ENCODE assay signal across 8 mouse cellular contexts in the genomic region with DNA sequence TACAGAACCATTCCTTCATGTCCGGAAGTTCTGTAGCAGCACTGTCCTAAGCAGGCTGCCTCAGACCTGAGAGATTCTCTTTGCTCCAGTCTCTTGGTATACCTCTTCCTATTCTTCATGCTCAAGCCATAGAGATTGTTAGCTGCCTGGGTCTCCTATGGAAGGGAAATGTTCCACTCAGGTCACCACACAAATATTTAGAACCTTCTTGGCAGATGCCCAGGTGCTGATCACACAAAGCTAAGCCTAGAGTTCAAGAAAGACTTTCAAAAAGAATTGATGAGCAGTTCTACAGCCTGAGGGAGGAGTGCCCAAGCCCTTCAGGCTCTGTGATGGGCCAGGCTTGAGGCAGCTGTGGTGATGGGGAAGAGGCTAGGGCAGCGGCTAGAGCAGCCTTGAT. TPM values are rescaled to one million over a fixed set of nuclear protein-coding genes. Genes with fewer than 3 reads are reported as not detected.
DNase-seq lines count a peak whose midpoint lies in the region; ATAC-seq lines count a peak whose summit lies in the region.

No protein-coding gene starts in this region.

- H3K9ac ChIP-seq in intestine, embryonic 15.5 days = no peak overlapping the region
- no peak overlapping the region for H3K9ac ChIP-seq in intestine, embryonic 16.5 days (ENCODE audit: low read depth, low read length)
- no peak overlapping the region for H3K9ac ChIP-seq in embryonic facial prominence, embryonic 12.5 days
- no peak overlapping the region for H3K9ac ChIP-seq in limb, embryonic 12.5 days (replicated peaks)
- no peak overlapping the region for H3K9ac ChIP-seq in liver, embryonic 12.5 days

- no peak for ATAC-seq in intestine, embryonic 15.5 days
- no peak for ATAC-seq in intestine, embryonic 16.5 days
- no peak for ATAC-seq in embryonic facial prominence, embryonic 12.5 days (ENCODE audit: insufficient number of reproducible peaks, insufficient read depth, low FRiP score, low TSS enrichment)
- ATAC-seq in limb, embryonic 12.5 days (ENCODE audit: insufficient number of reproducible peaks, insufficient read depth, low FRiP score, low TSS enrichment, low read depth) = no peak
- no peak for ATAC-seq in liver, embryonic 12.5 days

- WGBS in intestine, embryonic 15.5 days = 73% methylated on average over 2 of the region's 2 CpGs
- WGBS in intestine, embryonic 16.5 days = 67% methylated on average over 2 of the region's 2 CpGs
- 68% methylated on average over 2 of the region's 2 CpGs for WGBS in embryonic facial prominence, embryonic 12.5 days
- 70% methylated on average over 2 of the region's 2 CpGs for WGBS in limb, embryonic 12.5 days
- WGBS in liver, embryonic 12.5 days (ENCODE audit: insufficient replicate concordance) = 56% methylated on average over 2 of the region's 2 CpGs

- no peaks in the 10 kb centered on the region for H3K36me3 ChIP-seq in intestine, embryonic 15.5 days
- no peaks in the 10 kb centered on the region for H3K36me3 ChIP-seq in intestine, embryonic 16.5 days (ENCODE audit: control insufficient read depth, insufficient read depth, low read length)
- no peaks in the 10 kb centered on the region for H3K36me3 ChIP-seq in embryonic facial prominence, embryonic 12.5 days
- H3K36me3 ChIP-seq in limb, embryonic 12.5 days = no peaks in the 10 kb centered on the region
- H3K36me3 ChIP-seq in liver, embryonic 12.5 days = no peaks in the 10 kb centered on the region

- peaks cover 11% of the 10 kb centered on the region for H3K4me1 ChIP-seq in intestine, embryonic 15.5 days (replicated peaks)
- peaks cover 9% of the 10 kb centered on the region for H3K4me1 ChIP-seq in intestine, embryonic 16.5 days (ENCODE audit: control insufficient read depth, insufficient read depth, low read length)
- H3K4me1 ChIP-seq in brown adipose tissue, adult 24 weeks (ENCODE audit: control insufficient read depth, insufficient read depth, insufficient read length, low read length) = 0 out of 2 replicates have a peak, but pooled peaks cover 3% of the 10 kb centered on the region
- peaks cover 9% of the 10 kb centered on the region for H3K4me1 ChIP-seq in embryonic facial prominence, embryonic 12.5 days
- peaks cover 13% of the 10 kb centered on the region for H3K4me1 ChIP-seq in limb, embryonic 12.5 days (replicated peaks)
- peaks cover 29% of the 10 kb centered on the region for H3K4me1 ChIP-seq in liver, embryonic 12.5 days

- no peak overlapping the region for H3K27ac ChIP-seq in intestine, embryonic 15.5 days
- H3K27ac ChIP-seq in intestine, embryonic 16.5 days (ENCODE audit: low read length) = no peak overlapping the region
- no peak overlapping the region for H3K27ac ChIP-seq in brown adipose tissue, adult 24 weeks (replicated peaks; ENCODE audit: low read depth, low read length)
- H3K27ac ChIP-seq in embryonic facial prominence, embryonic 12.5 days = no peak overlapping the region
- H3K27ac ChIP-seq in limb, embryonic 12.5 days = no peak overlapping the region
- H3K27ac ChIP-seq in liver, embryonic 12.5 days = no peak overlapping the region

- 0 out of 2 replicates have a peak overlapping the region, but pooled peaks have one; percentile 61 for H3K4me3 ChIP-seq in intestine, embryonic 15.5 days (replicated peaks)
- H3K4me3 ChIP-seq in intestine, embryonic 16.5 days (ENCODE audit: low read length) = no peak overlapping the region
- H3K4me3 ChIP-seq in brown adipose tissue, adult 24 weeks (ENCODE audit: insufficient read depth, low read depth, low read length) = 0 out of 2 replicates have a peak overlapping the region, but pooled peaks have one; percentile 62
- H3K4me3 ChIP-seq in embryonic facial prominence, embryonic 12.5 days = no peak overlapping the region
- no peak overlapping the region for H3K4me3 ChIP-seq in limb, embryonic 12.5 days (replicated peaks)
- no peak overlapping the region for H3K4me3 ChIP-seq in liver, embryonic 12.5 days

- H3K9me3 ChIP-seq in intestine, embryonic 15.5 days = no peaks in the 10 kb centered on the region
- H3K9me3 ChIP-seq in intestine, embryonic 16.5 days (ENCODE audit: control insufficient read depth, low read length) = no peaks in the 10 kb centered on the region
- no peaks in the 10 kb centered on the region for H3K9me3 ChIP-seq in embryonic facial prominence, embryonic 12.5 days
- H3K9me3 ChIP-seq in limb, embryonic 12.5 days = no peaks in the 10 kb centered on the region
- H3K9me3 ChIP-seq in liver, embryonic 12.5 days (replicated peaks) = no peaks in the 10 kb centered on the region

- H3K4me2 ChIP-seq in intestine, embryonic 15.5 days (replicated peaks) = peak overlapping the region; percentile 89
- H3K4me2 ChIP-seq in intestine, embryonic 16.5 days (ENCODE audit: low read depth, low read length) = no peak overlapping the region
- peak overlapping the region; percentile 96; the same call in 1 of the 2 replicates for H3K4me2 ChIP-seq in embryonic facial prominence, embryonic 12.5 days (replicated peaks)
- H3K4me2 ChIP-seq in limb, embryonic 12.5 days = peak overlapping the region; percentile 98; the same call in 1 of the 2 replicates
- H3K4me2 ChIP-seq in liver, embryonic 12.5 days = no peak overlapping the region

- no peak for DNase-seq in layer of hippocampus, postnatal 36 days
- no peak for DNase-seq in spleen, adult 18-20 months

- H3K27me3 ChIP-seq in intestine, embryonic 15.5 days (replicated peaks) = peaks cover 8% of the 10 kb centered on the region; the same call in 1 of the 2 replicates
- peaks cover 3% of the 10 kb centered on the region; the same call in 1 of the 2 replicates for H3K27me3 ChIP-seq in intestine, embryonic 16.5 days (replicated peaks; ENCODE audit: control insufficient read depth, insufficient read depth, low read length)
- H3K27me3 ChIP-seq in embryonic facial prominence, embryonic 12.5 days = peaks cover 20% of the 10 kb centered on the region
- H3K27me3 ChIP-seq in limb, embryonic 12.5 days = peaks cover 31% of the 10 kb centered on the region
- peaks cover 53% of the 10 kb centered on the region for H3K27me3 ChIP-seq in liver, embryonic 12.5 days (replicated peaks)

RNA-seq across cellular contexts. Expression of a gene that starts 2.4 kb away (rescaled TPM):
- 10.3 and 11.7 TPM in 2 replicates for polyA plus RNA-seq in intestine, embryonic 15.5 days (2015; fragmentation: Nextera tagmentation; extraction: Ambion mirVana)
- polyA plus RNA-seq in intestine, embryonic 16.5 days (2015; fragmentation: Nextera tagmentation; extraction: Ambion mirVana) = 8.7 and 10.2 TPM in 2 replicates
- 3.6 and 17.9 TPM in 2 replicates for polyA plus RNA-seq in brown adipose tissue, adult 24 weeks (2012; ENCODE audit: insufficient read depth, insufficient read length, missing spikeins)
- polyA plus RNA-seq in embryonic facial prominence, embryonic 12.5 days (2016; fragmentation: Nextera tagmentation; extraction: Ambion mirVana) = 12.3 and 14.3 TPM in 2 replicates
- 15.7 and 16.4 TPM in 2 replicates for polyA plus RNA-seq in limb, embryonic 12.5 days (2016; fragmentation: Nextera tagmentation; extraction: Ambion mirVana)
- 10 to 100 TPM; 30.9 to 39.9 TPM for total RNA-seq in layer of hippocampus, postnatal 36 days (2021)
- 2.1 and 2.3 TPM in 2 replicates for polyA plus RNA-seq in liver, embryonic 12.5 days (2016; fragmentation: Nextera tagmentation; extraction: Ambion mirVana)

Comparison
In these comparisons a context has a peak if more than half of its experiments do, and no peak if none do; other contexts are left out.
1. H3K4me2 ChIP-seq: peak in intestine, embryonic 15.5 days (single experiment), embryonic facial prominence, embryonic 12.5 days (single experiment) and limb, embryonic 12.5 days (single experiment); none in intestine, embryonic 16.5 days (single experiment) and liver, embryonic 12.5 days (single experiment).
2. H3K4me3 ChIP-seq: peak in intestine, embryonic 15.5 days (single experiment) and brown adipose tissue, adult 24 weeks (single experiment); none in intestine, embryonic 16.5 days (single experiment), embryonic facial prominence, embryonic 12.5 days (single experiment), limb, embryonic 12.5 days (single experiment) and liver, embryonic 12.5 days (single experiment).